Mouse (Mus musculus): ENCODE results near the gene Tmem200c.

Gene Tmem200c

GRCm38 (mm10) chr17:68826323-68826722 is at the start of gene Tmem200c:
Gene Tmem200c, plus strand, starts transcription at chr17:68826623.
- no peak for DNase-seq (ENCODE audit: low spot score)

GRCm38 (mm10) chr17:68793741-68794140 is 32.7 kb upstream of the Tmem200c start:
- DNase-seq (ENCODE audit: low spot score) = no peak

GRCm38 (mm10) chr17:68836655-68837012 is 10.2 kb downstream of the Tmem200c start:
- no peak for DNase-seq (ENCODE audit: low spot score)

GRCm38 (mm10) chr17:68837013-68837858 is 10.8 kb downstream of the Tmem200c start:
- DNase-seq (ENCODE audit: low spot score) = no peak

GRCm38 (mm10) chr17:68837859-68838194 is 11.4 kb downstream of the Tmem200c start:
- DNase-seq (ENCODE audit: low spot score) = no peak

- no peak for DNase-seq (ENCODE audit: low spot score)
These were observed 13.6 kb downstream of the Tmem200c start for GRCm38 (mm10) chr17:68839888-68840571.

- no peak for DNase-seq (ENCODE audit: low spot score)
These were observed 14.1 kb downstream of the Tmem200c start for GRCm38 (mm10) chr17:68840572-68840939.

GRCm38 (mm10) chr17:68841097-68841891 is 14.9 kb downstream of the Tmem200c start:
- no peak for DNase-seq (ENCODE audit: low spot score)

- DNase-seq (ENCODE audit: low spot score) = no peak
These were observed 15.4 kb downstream of the Tmem200c start for GRCm38 (mm10) chr17:68841892-68842252.

GRCm38 (mm10) chr17:68845931-68846330 is 19.5 kb downstream of the Tmem200c start:
- DNase-seq (ENCODE audit: low spot score) = no peak

GRCm38 (mm10) chr17:68848739-68849138 is 22.3 kb downstream of the Tmem200c start:
- DNase-seq (ENCODE audit: low spot score) = no peak

- no peak for DNase-seq (ENCODE audit: low spot score)
These were observed 25.9 kb downstream of the Tmem200c start for GRCm38 (mm10) chr17:68852171-68852966.

- no peak for DNase-seq (ENCODE audit: low spot score)
These were observed 37.8 kb downstream of the Tmem200c start for GRCm38 (mm10) chr17:68864175-68864574.

GRCm38 (mm10) chr17:68868439-68868838 is 42.0 kb downstream of the Tmem200c start:
- no peak for DNase-seq (ENCODE audit: low spot score)

GRCm38 (mm10) chr17:68874021-68874420 is 47.6 kb downstream of the Tmem200c start:
- no peak for DNase-seq (ENCODE audit: low spot score)

- DNase-seq (ENCODE audit: low spot score) = no peak
These were observed 48.8 kb downstream of the Tmem200c start for GRCm38 (mm10) chr17:68875251-68875650.

- DNase-seq (ENCODE audit: low spot score) = no peak
These were observed 49.6 kb downstream of the Tmem200c start for GRCm38 (mm10) chr17:68875917-68876495.

GRCm38 (mm10) chr17:68881725-68882524 is 55.5 kb downstream of the Tmem200c start:
- no peak for DNase-seq (ENCODE audit: low spot score)

GRCm38 (mm10) chr17:68883474-68884083 is 57.2 kb downstream of the Tmem200c start:
- no peak for DNase-seq (ENCODE audit: low spot score)

- DNase-seq (ENCODE audit: low spot score) = no peak
These were observed 64.2 kb downstream of the Tmem200c start for GRCm38 (mm10) chr17:68890672-68891071.
